Mouse (Mus musculus): Measurements from ENCODE around the gene Rpl23a. TPM values are rescaled to one million over a fixed set of nuclear protein-coding genes. Genes with fewer than 3 reads are reported as not detected.
"Not testable (repeated sequence)": the region's sequence is repeated elsewhere in the genome, so short reads cannot be mapped to it uniquely, and the experiment has no call there.

Gene Rpl23a
- total RNA-seq, 2 experiments from 2014 or later, result 770 to 803 TPM

GRCm38 (mm10) chr11:78188331-78189233 lies 5.2 kb upstream of the Rpl23a start, which contains the start of gene Rab34:
Rab34 (plus strand) TSS chr11:78188430.
- DNase-seq (ENCODE audit: low spot score in 2 of 2), result peak; percentile 58 to 79

- not testable (repeated sequence) for DNase-seq (ENCODE audit: low spot score in 2 of 2)
Observed at GRCm38 (mm10) chr11:78184702-78185101, 1.3 kb upstream of the Rpl23a start.

GRCm38 (mm10) chr11:78183884-78184514 lies 615 bp upstream of the Rpl23a start:
- DNase-seq (ENCODE audit: low spot score in 2 of 2), result no peak

GRCm38 (mm10) chr11:78182450-78182849 lies 934 bp downstream of the Rpl23a start:
- no peak for DNase-seq (ENCODE audit: low spot score in 2 of 2)

GRCm38 (mm10) chr11:78181830-78182357 lies 1.5 kb downstream of the Rpl23a start:
- no peak for DNase-seq (ENCODE audit: low spot score in 2 of 2)

GRCm38 (mm10) chr11:78180081-78180761 lies 3.2 kb downstream of the Rpl23a start:
- DNase-seq (ENCODE audit: low spot score in 2 of 2), result no peak

GRCm38 (mm10) chr11:78179438-78179999 lies 3.9 kb downstream of the Rpl23a start:
- DNase-seq (ENCODE audit: low spot score in 2 of 2), result no peak

GRCm38 (mm10) chr11:78178859-78179437 lies 4.4 kb downstream of the Rpl23a start:
- DNase-seq (ENCODE audit: low spot score in 2 of 2), result peak in 1 of 2 experiments; percentile 65

GRCm38 (mm10) chr11:78177903-78178858 lies 5.2 kb downstream of the Rpl23a start:
- DNase-seq (ENCODE audit: low spot score in 2 of 2), result peak; percentile 87 to 96

GRCm38 (mm10) chr11:78177437-78177836 lies 5.9 kb downstream of the Rpl23a start:
- DNase-seq (ENCODE audit: low spot score in 2 of 2), result no peak

GRCm38 (mm10) chr11:78176905-78177331 lies 6.5 kb downstream of the Rpl23a start:
- no peak for DNase-seq (ENCODE audit: low spot score in 2 of 2)

GRCm38 (mm10) chr11:78176402-78176862 lies 7.0 kb downstream of the Rpl23a start, which contains the start of the genes Nek8 and Tlcd1:
Nek8 (minus strand) TSS chr11:78176675.
Tlcd1 (plus strand) TSS chr11:78176711.
- peak; percentile 72 to 81 for DNase-seq (ENCODE audit: low spot score in 2 of 2)

- no peak for DNase-seq (ENCODE audit: low spot score in 2 of 2)
Observed at GRCm38 (mm10) chr11:78175771-78176401, 7.5 kb downstream of the Rpl23a start.

- DNase-seq (ENCODE audit: low spot score in 2 of 2), result no peak
Observed at GRCm38 (mm10) chr11:78174506-78174905, 8.9 kb downstream of the Rpl23a start.

GRCm38 (mm10) chr11:78172748-78173383 lies 10.5 kb downstream of the Rpl23a start:
- no peak for DNase-seq (ENCODE audit: low spot score in 2 of 2)

- DNase-seq (ENCODE audit: low spot score in 2 of 2), result no peak
Observed at GRCm38 (mm10) chr11:78172034-78172747, 11.2 kb downstream of the Rpl23a start.

- no peak for DNase-seq (ENCODE audit: low spot score in 2 of 2)
Observed at GRCm38 (mm10) chr11:78171328-78171727, 12.1 kb downstream of the Rpl23a start.

- DNase-seq (ENCODE audit: low spot score in 2 of 2), result no peak
Observed at GRCm38 (mm10) chr11:78170306-78170705, 13.1 kb downstream of the Rpl23a start.

Data from layer of hippocampus, adult 18-20 months (tissue).